Mouse (Mus musculus) CH12.LX (cell line): ENCODE measurements around the gene Ank2. TPM values are rescaled to one million over a fixed set of nuclear protein-coding genes. Genes with fewer than 3 reads are reported as not detected.

ENCODE experiments used
- DNase-seq: peaks from one replicate; pipeline ENCODE4 v3.0.0-alpha.2; 2013; ENCODE audit errors: extremely low read depth
- H3K27ac ChIP-seq: 2 replicates; pipeline ENCODE4 v1.5.1; 2012; ENCODE audit warnings: low read depth, mild to moderate bottlenecking, control low read depth, moderate library complexity; ENCODE audit not compliant: insufficient read depth
- H3K27me3 ChIP-seq: replicated peaks from 2 replicates; pipeline ENCODE3; 2012; ENCODE audit warnings: inconsistent platforms
- H3K36me3 ChIP-seq, 2 experiments: replicated peaks in 1 of 2; 2 replicates each; pipeline versions ENCODE3 to v1.6.1; 2012; ENCODE audit warnings: inconsistent platforms in 1 of 2, low read length in 1 of 2, mild to moderate bottlenecking in 1 of 2, mixed read lengths in 1 of 2, moderate library complexity in 1 of 2; ENCODE audit not compliant: control insufficient read depth in 1 of 2, insufficient read depth in 1 of 2
- H3K4me1 ChIP-seq, 2 experiments: 2 replicates each; pipeline ENCODE4 v1.6.1; 2012; ENCODE audit warnings: inconsistent platforms in 1 of 2, moderate library complexity in 1 of 2; ENCODE audit not compliant: insufficient read depth in 2 of 2, control insufficient read depth in 1 of 2
- H3K4me2 ChIP-seq: 2 replicates; pipeline ENCODE4 v1.6.1; 2012; ENCODE audit warnings: low read depth, mild to moderate bottlenecking, control low read depth; ENCODE audit not compliant: poor library complexity, insufficient read depth, severe bottlenecking
- H3K4me3 ChIP-seq, 3 experiments: fragments of 150-350 bp in 1 of 3; sonication (generic) in 1 of 3; replicated peaks in 1 of 3; 2 replicates each; pipeline versions ENCODE3 to v1.5.1; 2011 to 2012; ENCODE audit warnings: low read depth in 2 of 3, low read length in 2 of 3, mild to moderate bottlenecking in 2 of 3, moderate library complexity in 2 of 3, control low read depth in 1 of 3, improper control_type of control experiment in 1 of 3, inconsistent platforms in 1 of 3, mixed read lengths in 1 of 3; ENCODE audit not compliant: poor library complexity in 1 of 3
- H3K79me2 ChIP-seq: replicated peaks from 2 replicates; pipeline ENCODE4 v1.6.1; 2012; ENCODE audit warnings: mild to moderate bottlenecking, moderate library complexity; ENCODE audit not compliant: control insufficient read depth, poor library complexity, insufficient read depth, severe bottlenecking; ENCODE audit errors: extremely low read depth
- H3K9ac ChIP-seq: 2 replicates; pipeline ENCODE4 v1.6.1; 2012; ENCODE audit warnings: low read depth, mild to moderate bottlenecking, control low read depth, moderate library complexity; ENCODE audit not compliant: insufficient read depth
- H3K9me3 ChIP-seq: replicated peaks from 2 replicates; pipeline ENCODE3; 2012; ENCODE audit warnings: low read length, inconsistent platforms, mixed read lengths
- BHLHE40 ChIP-seq: IDR thresholded peaks from 2 replicates; pipeline ENCODE4 v1.6.1; 2011; ENCODE audit warnings: mild to moderate bottlenecking, low read depth, low read length, improper control_type of control experiment
- CHD2 ChIP-seq: IDR thresholded peaks from 2 replicates; pipeline ENCODE4 v1.6.1; 2011; ENCODE audit warnings: low read length, improper control_type of control experiment
- CTCF ChIP-seq, 2 experiments: IDR thresholded peaks in 1 of 2; conservative IDR thresholded peaks in 1 of 2; 2 replicates each; pipeline ENCODE4 v1.5.1; 2011 to 2012; ENCODE audit warnings: low read depth in 2 of 2, low read length in 2 of 2, improper control_type of control experiment in 1 of 2, inconsistent platforms in 1 of 2, mild to moderate bottlenecking in 1 of 2, moderate library complexity in 1 of 2
- ELF1 ChIP-seq: IDR thresholded peaks from 2 replicates; pipeline ENCODE4 v1.6.1; 2014; ENCODE audit warnings: low read depth, mild to moderate bottlenecking, inconsistent platforms, low read length, improper control_type of control experiment
- ETS1 ChIP-seq: conservative IDR thresholded peaks from 2 replicates; pipeline ENCODE4 v1.6.1; 2012; ENCODE audit warnings: low read depth, mild to moderate bottlenecking, inconsistent platforms, low read length, improper control_type of control experiment, moderate library complexity
- MAX ChIP-seq: IDR thresholded peaks from 2 replicates; pipeline ENCODE4 v1.6.1; 2011; ENCODE audit warnings: low read length, improper control_type of control experiment
- MAZ ChIP-seq: IDR thresholded peaks from 2 replicates; pipeline ENCODE4 v1.6.1; 2012; ENCODE audit warnings: low read depth, mild to moderate bottlenecking, inconsistent platforms, low read length, improper control_type of control experiment, moderate library complexity
- MXI1 ChIP-seq: IDR thresholded peaks from 2 replicates; pipeline ENCODE4 v1.6.1; 2011; ENCODE audit warnings: mild to moderate bottlenecking, low read depth, low read length, improper control_type of control experiment
- MYC ChIP-seq: IDR thresholded peaks from 2 replicates; pipeline ENCODE4 v1.6.1; 2011; ENCODE audit warnings: low read depth, mild to moderate bottlenecking, improper control_type of control experiment, low read length
- NELFE ChIP-seq: IDR thresholded peaks from 2 replicates; pipeline ENCODE4 v1.6.1; 2011; ENCODE audit warnings: low read depth, low read length, improper control_type of control experiment
- PAX5 ChIP-seq: IDR thresholded peaks from 2 replicates; pipeline ENCODE4 v1.6.1; 2012; ENCODE audit warnings: low read length, inconsistent platforms, mixed read lengths
- POLR2AphosphoS2 ChIP-seq: IDR thresholded peaks from 2 replicates; pipeline ENCODE4 v1.6.1; 2011; ENCODE audit warnings: low read depth, low read length, improper control_type of control experiment
- TBP ChIP-seq: conservative IDR thresholded peaks from 2 replicates; pipeline ENCODE4 v1.6.1; 2011; ENCODE audit warnings: low read depth, low read length, improper control_type of control experiment
- TCF12 ChIP-seq: IDR thresholded peaks from 2 replicates; pipeline ENCODE4 v1.6.1; 2014; ENCODE audit warnings: low read depth, mild to moderate bottlenecking, inconsistent platforms, low read length, improper control_type of control experiment
- UBTF ChIP-seq: IDR thresholded peaks from 2 replicates; pipeline ENCODE4 v1.6.1; 2012; ENCODE audit warnings: low read depth, mild to moderate bottlenecking, inconsistent platforms, low read length, improper control_type of control experiment, moderate library complexity
- USF2 ChIP-seq: conservative IDR thresholded peaks from 2 replicates; pipeline ENCODE4 v1.6.1; 2011; ENCODE audit warnings: low read depth, low read length, improper control_type of control experiment
- ZKSCAN1 ChIP-seq: IDR thresholded peaks from 2 replicates; pipeline ENCODE4 v1.6.1; 2012; ENCODE audit warnings: low read depth, inconsistent platforms, low read length, improper control_type of control experiment, borderline replicate concordance
- ZMIZ1 ChIP-seq: IDR thresholded peaks from 2 replicates; pipeline ENCODE4 v1.6.1; 2012; ENCODE audit warnings: low read depth, mild to moderate bottlenecking, inconsistent platforms, low read length, improper control_type of control experiment
- ZNF384 ChIP-seq: IDR thresholded peaks from 2 replicates; pipeline ENCODE4 v1.6.1; 2012; ENCODE audit warnings: low read depth, low read length, improper control_type of control experiment, inconsistent platforms
- dilution Hi-C: fragments of 300-500 bp; cut with MboI; formaldehyde crosslinking; loops from 2 replicates; pipeline ENCODE4 v1.14.3; 2020; ENCODE audit warnings: low sequenced_read_pairs; ENCODE audit not compliant: extremely low pct_unique_long_range_greater_than_20kb, extremely low pct_ligation_motif_present
- in situ Hi-C: fragments of 300-500 bp; cut with MboI; formaldehyde crosslinking; loops from 3 replicates; pipeline ENCODE4 v1.14.3; 2019; ENCODE audit warnings: low sequenced_read_pairs, low pct_ligation_motif_present, low pct_unique_long_range_greater_than_20kb, mixed read lengths
- polyA plus RNA-seq: library from polyadenylated mRNA; unstranded; fragments of >175 nt; gene quantifications from 2 replicates; pipeline ENCODE4 v1.2.1, GENCODE M21; 2012; ENCODE audit warnings: low read depth; ENCODE audit not compliant: insufficient read length
- total RNA-seq, 2 experiments: library from RNA; depleted of rRNA; stranded (reverse); fragments of 300-350 nt in 1 of 2; fragments of >200 nt in 1 of 2; gene quantifications; 2 replicates each; pipeline ENCODE4 v1.2.3; 2012 to 2014

The Ank2 gene
- total and polyA plus RNA-seq, 3 experiments = 3.9 to 20.9 (median 12.2) TPM

DNA sequence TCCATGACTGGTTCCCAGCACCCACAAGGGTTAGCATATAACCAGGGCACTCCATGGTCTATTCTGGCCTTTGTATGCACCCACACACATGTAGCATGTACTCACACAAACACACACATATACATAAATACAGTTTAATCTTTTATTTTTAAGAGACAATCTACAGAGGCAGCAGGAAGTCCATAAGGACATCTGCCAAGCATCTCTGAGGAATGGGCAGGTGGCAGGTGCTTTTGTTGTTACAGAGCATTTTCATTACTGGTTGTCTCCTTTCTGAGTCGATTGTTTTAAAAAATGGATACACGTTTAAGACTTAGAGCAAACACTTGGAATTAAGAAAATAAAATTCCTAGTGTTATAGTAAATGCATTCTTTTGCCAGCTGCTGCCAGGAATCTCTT lies 390.7 kb downstream of the Ank2 start:
- Histone ChIP-seq H3K4me1 (no peaks in the 10 kb centered on the region), H3K4me3 (no peak overlapping the region), H3K4me2 (no peak overlapping the region), H3K27me3 (no peaks in the 10 kb centered on the region), H3K79me2 (no peaks in the 10 kb centered on the region), H3K36me3 (no peaks in the 10 kb centered on the region), H3K9me3 (no peaks in the 10 kb centered on the region), H3K9ac (no peak overlapping the region), H3K27ac (no peak overlapping the region)
- TF ChIP-seq POLR2AphosphoS2 (no peak), MYC (no peak)
- in situ Hi-C loops (no loop called here), dilution Hi-C loops (no loop called here)
- DNase-seq = no peak

GRCm38 (mm10) chr3:127107281-127107680 lies 391.9 kb downstream of the Ank2 start:
- no peak for DNase-seq
- TF ChIP-seq CTCF (conservative IDR thresholded peaks at IDR 0.05 in 1 of 2, IDR thresholded peaks at IDR 0.05 in 1 of 2; ENCODE audit: low read depth in 2 of 2, low read length in 2 of 2) (no peak), BHLHE40 (no peak), ZKSCAN1 (no peak), PAX5 (no peak), NELFE (no peak), ZNF384 (no peak), TBP (no peak), ETS1 (no peak), TCF12 (no peak), MAZ (no peak), UBTF (no peak), ZMIZ1 (no peak), USF2 (no peak), CHD2 (no peak)
- in situ Hi-C loops (no loop called here), dilution Hi-C loops (no loop called here)
- Histone ChIP-seq H3K27ac (no peak overlapping the region), H3K9ac (no peak overlapping the region), H3K27me3 (no peaks in the 10 kb centered on the region), H3K4me1 (no peaks in the 10 kb centered on the region), H3K4me3 (no peak overlapping the region), H3K79me2 (no peaks in the 10 kb centered on the region), H3K4me2 (no peak overlapping the region), H3K9me3 (no peaks in the 10 kb centered on the region), H3K36me3 (no peaks in the 10 kb centered on the region)

- Histone ChIP-seq H3K9ac (no peak overlapping the region), H3K9me3 (no peaks in the 10 kb centered on the region), H3K4me2 (no peak overlapping the region), H3K36me3 (no peaks in the 10 kb centered on the region), H3K4me1 (no peaks in the 10 kb centered on the region), H3K27ac (no peak overlapping the region), H3K27me3 (no peaks in the 10 kb centered on the region), H3K4me3 (no peak overlapping the region), H3K79me2 (no peaks in the 10 kb centered on the region)
- TF ChIP-seq MXI1 = no peak
- no peak for TF ChIP-seq ELF1
- TF ChIP-seq MAX = no peak
- TF ChIP-seq ETS1 = no peak
- dilution Hi-C loops (no loop called here), in situ Hi-C loops (no loop called here)
- DNase-seq = no peak
Measured at GRCm38 (mm10) chr3:127101326-127101725, 397.8 kb downstream of the Ank2 start.
